Mouse (Mus musculus): ENCODE results near the gene Zfx. TPM values are rescaled to one million over a fixed set of nuclear protein-coding genes. Genes with fewer than 3 reads are reported as not detected.

The Zfx gene
- polyA plus RNA-seq, 1 experiment = 2.1 TPM

- TF ChIP-seq GATA1 (IDR thresholded peaks at IDR 0.05; ENCODE audit: low read length) = no peak
These were observed 5.2 kb downstream of the Zfx start for GRCm38 (mm10) chrX:94118350-94118749.

- TF ChIP-seq GATA1 (IDR thresholded peaks at IDR 0.05; ENCODE audit: low read length) = no peak
These were observed 7.6 kb downstream of the Zfx start for GRCm38 (mm10) chrX:94115882-94116281.

GRCm38 (mm10) chrX:94105964-94106363 is 17.5 kb downstream of the Zfx start:
- TF ChIP-seq GATA1 (IDR thresholded peaks at IDR 0.05; ENCODE audit: low read length) = no peak

GRCm38 (mm10) chrX:94102938-94103337 is 20.6 kb downstream of the Zfx start:
- TF ChIP-seq GATA1 (IDR thresholded peaks at IDR 0.05; ENCODE audit: low read length) = no peak

- TF ChIP-seq GATA1 (IDR thresholded peaks at IDR 0.05; ENCODE audit: low read length) = no peak
These were observed 22.9 kb downstream of the Zfx start for GRCm38 (mm10) chrX:94100561-94100960.

- no peak for TF ChIP-seq GATA1 (IDR thresholded peaks at IDR 0.05; ENCODE audit: low read length)
These were observed 32.5 kb downstream of the Zfx start for GRCm38 (mm10) chrX:94091001-94091400.

GRCm38 (mm10) chrX:94061246-94061645 is 62.3 kb downstream of the Zfx start:
- no peak for TF ChIP-seq GATA1 (IDR thresholded peaks at IDR 0.05; ENCODE audit: low read length)

- no peak for TF ChIP-seq GATA1 (IDR thresholded peaks at IDR 0.05; ENCODE audit: low read length)
These were observed 62.8 kb downstream of the Zfx start for GRCm38 (mm10) chrX:94060751-94061150.

GRCm38 (mm10) chrX:94058748-94059147 is 64.8 kb downstream of the Zfx start:
- no peak for TF ChIP-seq GATA1 (IDR thresholded peaks at IDR 0.05; ENCODE audit: low read length)

GRCm38 (mm10) chrX:94049048-94049447 is 74.5 kb downstream of the Zfx start:
- TF ChIP-seq GATA1 (IDR thresholded peaks at IDR 0.05; ENCODE audit: low read length) = no peak

GRCm38 (mm10) chrX:94048048-94048447 is 75.5 kb downstream of the Zfx start:
- TF ChIP-seq GATA1 (IDR thresholded peaks at IDR 0.05; ENCODE audit: low read length) = no peak

GRCm38 (mm10) chrX:94047381-94047780 is 76.1 kb downstream of the Zfx start:
- no peak for TF ChIP-seq GATA1 (IDR thresholded peaks at IDR 0.05; ENCODE audit: low read length)

GRCm38 (mm10) chrX:94032937-94033336 is 90.6 kb downstream of the Zfx start:
- no peak for TF ChIP-seq GATA1 (IDR thresholded peaks at IDR 0.05; ENCODE audit: low read length)

- no peak for TF ChIP-seq GATA1 (IDR thresholded peaks at IDR 0.05; ENCODE audit: low read length)
These were observed 93.4 kb downstream of the Zfx start for GRCm38 (mm10) chrX:94030081-94030480.

Other genes with a start within 250 kb of the Zfx start
- 0.03 TPM in 1 of 2 replicates, not detected in the other for gene AU015836, start 155.0 kb downstream of the Zfx start, polyA plus RNA-seq (2012)
- gene Eif2s3x, start 89.2 kb upstream of the Zfx start, polyA plus RNA-seq (2012) = 17.2 and 22.7 TPM in 2 replicates
- 45.7 and 62.7 TPM in 2 replicates for gene Klhl15, start 110.9 kb upstream of the Zfx start, polyA plus RNA-seq (2012)
- gene Fam90a1b, start 243.1 kb upstream of the Zfx start, polyA plus RNA-seq (2012) = not detected in 2 replicates
- 0.88 and 1.0 TPM in 2 replicates for gene Apoo, start 243.4 kb upstream of the Zfx start, polyA plus RNA-seq (2012)

Measured in G1E-ER4 (cell line).